Mouse (Mus musculus) adrenal gland, postnatal 4 days (tissue): ENCODE data around the gene Ppp6c. TPM values are rescaled to one million over a fixed set of nuclear protein-coding genes. Genes with fewer than 3 reads are reported as not detected.

Source experiments
- DNase-seq, 2 experiments: peaks; one replicate each; pipeline ENCODE4 v3.0.0; 2021 to 2022; ENCODE audit warnings: low spot score in 2 of 2, mixed read lengths in 2 of 2
- total RNA-seq, 2 experiments: library from RNA; stranded (reverse); gene quantifications; 2 replicates each; pipeline ENCODE4 v1.2.3; 2021

Ppp6c gene
- total RNA-seq, 2 experiments from 2014 or later = 78.3 to 84.3 TPM

DNA sequence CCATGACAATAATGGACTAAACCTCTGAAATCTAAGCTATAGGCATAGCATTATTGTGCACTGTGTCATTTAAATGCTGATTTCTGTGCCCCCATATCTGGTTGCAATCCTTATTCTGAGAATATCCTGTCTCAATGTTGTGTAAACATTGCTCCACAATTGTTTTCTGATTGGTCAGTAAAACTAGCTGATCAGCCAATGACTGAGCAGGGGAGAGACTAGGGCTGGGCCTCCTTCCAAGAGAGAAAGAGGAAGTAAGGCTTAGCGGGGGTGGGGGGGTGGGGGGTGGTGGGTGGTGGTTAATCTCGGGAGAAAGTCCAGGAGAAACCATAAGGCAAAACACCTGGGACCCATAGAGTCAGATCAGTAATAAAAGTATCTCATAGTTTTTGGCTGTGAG is 78.2 kb downstream of the Ppp6c start:
- DNase-seq = no peak

- DNase-seq = no peak
Observed at GRCm38 (mm10) chr2:39146469-39146868, 79.8 kb downstream of the Ppp6c start.

Other genes with a start within 250 kb of the Ppp6c start
- gene Wdr38, start 229.0 kb downstream of the Ppp6c start, total RNA-seq = under 1 TPM; 0.67 to 0.73 TPM
- gene Arpc5l, start 221.1 kb downstream of the Ppp6c start, total RNA-seq = 10 to 100 TPM; 67.1 to 68.3 TPM
- gene Rpl35, start 220.8 kb downstream of the Ppp6c start, total RNA-seq = 100 to 1,000 TPM; 646 to 654 TPM
- 10 to 100 TPM; 35.8 to 38.8 TPM for gene Golga1, start 160.9 kb downstream of the Ppp6c start, total RNA-seq
- 10 to 100 TPM; 17.4 to 22.7 TPM for gene Scai, start 35.7 kb downstream of the Ppp6c start, total RNA-seq